Mouse (Mus musculus): ENCODE data around the gene Ufsp2. TPM values are rescaled to one million over a fixed set of nuclear protein-coding genes. Genes with fewer than 3 reads are reported as not detected.

The Ufsp2 gene
- total and polyA plus RNA-seq, 3 experiments: 45.0 to 58.9 TPM; not detected in 1

DNA sequence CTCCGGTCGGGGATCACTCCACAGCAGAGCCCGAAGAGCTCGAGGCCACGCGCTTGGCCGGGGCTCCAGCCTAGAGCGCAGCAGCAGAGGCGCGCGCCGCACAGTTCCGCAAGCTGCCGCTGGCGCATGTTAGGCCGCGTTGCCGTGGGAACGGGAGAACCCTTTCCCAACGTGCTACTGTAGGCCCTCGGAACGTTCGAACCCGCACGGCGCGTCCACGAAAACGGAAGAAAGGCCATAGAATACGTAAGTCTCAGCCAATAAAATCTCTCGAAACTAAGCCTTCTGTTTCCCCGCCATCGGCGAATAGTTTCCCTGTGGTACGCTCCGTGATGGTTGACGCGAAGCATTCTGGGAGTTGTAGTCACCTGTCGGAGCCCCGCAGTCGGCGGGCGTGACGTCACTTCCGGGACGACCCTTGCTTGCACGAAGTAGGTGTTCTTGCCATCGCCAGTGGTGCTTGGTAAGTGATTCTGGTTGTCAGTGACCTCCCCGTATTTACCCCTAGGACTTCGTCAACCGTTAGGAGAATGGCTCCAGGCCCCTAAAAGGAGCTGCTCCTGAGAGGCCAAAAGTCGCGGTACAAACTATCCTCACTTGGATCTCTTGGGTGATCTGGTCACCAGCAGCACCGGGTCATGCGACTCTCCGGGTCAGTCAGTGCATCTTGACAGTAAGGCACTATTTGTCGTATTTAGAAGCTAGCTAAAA lies at the start of gene Ufsp2, which contains the start of gene 1700029J07Rik (continued):
- peak; percentile 69 for TF ChIP-seq NRF1 (IDR thresholded peaks at IDR 0.05; ENCODE audit: insufficient read depth, low read depth, low read length, poor library complexity, severe bottlenecking)
- TF ChIP-seq BHLHE40 (IDR thresholded peaks at IDR 0.05; ENCODE audit: borderline replicate concordance, low read depth, low read length): no peak
- TF ChIP-seq ZC3H11A (IDR thresholded peaks at IDR 0.05; ENCODE audit: low read depth, low read length): no peak

DNA sequence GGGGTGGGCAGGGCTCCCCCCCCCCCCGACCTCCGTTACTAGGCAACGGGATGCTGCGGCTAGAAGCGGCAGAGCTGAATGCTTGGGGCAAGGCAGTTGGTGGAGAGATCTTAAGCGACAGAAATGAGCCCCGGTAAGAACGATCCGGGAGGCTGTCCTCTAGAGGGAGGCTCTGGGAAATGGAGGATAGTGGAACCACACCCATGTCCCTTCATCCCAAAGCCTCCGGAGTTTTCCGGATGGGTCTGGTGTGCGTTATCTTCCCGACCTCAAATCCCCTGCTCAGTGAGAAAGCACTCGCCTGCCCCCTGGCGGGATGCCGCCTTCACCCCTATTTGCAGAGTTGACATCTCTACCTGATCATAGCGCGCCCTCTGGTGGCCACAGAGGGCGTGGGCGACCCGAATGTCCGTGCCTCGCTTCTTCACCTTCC lies 40.7 kb upstream of the Ufsp2 start, which contains the start of gene Ccdc110:
Ccdc110 (plus strand) TSS at position 38 of the 433 bp plus-strand sequence.
- DNase-seq (ENCODE audit: low read depth, low spot score): peak; percentile 71
- H3K4me1 ChIP-seq (ENCODE audit: control insufficient read depth in 1 of 2, insufficient read depth in 2 of 2, low read length in 2 of 2): no peaks in the 10 kb centered on the region
- no peaks in the 10 kb centered on the region for H3K36me3 ChIP-seq (ENCODE audit: control insufficient read depth in 1 of 2, insufficient read depth in 2 of 2, low read length in 2 of 2)
- no peak within 1 kb of the TSS for H3K27ac ChIP-seq (ENCODE audit: control insufficient read depth, low read depth, low read length)
- TF ChIP-seq POLR2AphosphoS2 (IDR thresholded peaks at IDR 0.05; ENCODE audit: low read length): no peak
- no peak for TF ChIP-seq TAL1 (IDR thresholded peaks at IDR 0.05; ENCODE audit: low read length)
- TF ChIP-seq EP300 (IDR thresholded peaks at IDR 0.05; ENCODE audit: low read depth in 1 of 2, low read length in 2 of 2): no peak
- TF ChIP-seq MYC (IDR thresholded peaks at IDR 0.05; ENCODE audit: low read depth, low read length): no peak
- TF ChIP-seq JUND (IDR thresholded peaks at IDR 0.05; ENCODE audit: low read depth, low read length): no peak
- TF ChIP-seq ZMIZ1 (IDR thresholded peaks at IDR 0.05; ENCODE audit: low read depth, low read length): no peak
- TF ChIP-seq ZKSCAN1 (IDR thresholded peaks at IDR 0.05; ENCODE audit: low read depth, low read length): no peak
- TF ChIP-seq USF2 (IDR thresholded peaks at IDR 0.05; ENCODE audit: borderline replicate concordance in 1 of 2, insufficient read depth in 1 of 2, low read depth in 1 of 2, low read length in 2 of 2): no peak
- TF ChIP-seq BHLHE40 (IDR thresholded peaks at IDR 0.05; ENCODE audit: borderline replicate concordance, low read depth, low read length): no peak
- peak; percentile 88 to 100 (median 98) for TF ChIP-seq CTCF (IDR thresholded peaks at IDR 0.05 in 2 of 3, conservative IDR thresholded peaks at IDR 0.05 in 1 of 3; ENCODE audit: control insufficient read depth in 1 of 3, insufficient read depth in 1 of 3, low read depth in 2 of 3, low read length in 3 of 3, poor library complexity in 1 of 3, severe bottlenecking in 1 of 3)
- TF ChIP-seq NELFE (IDR thresholded peaks at IDR 0.05; ENCODE audit: low read depth, low read length): no peak
- TF ChIP-seq SMC3 (IDR thresholded peaks at IDR 0.05; ENCODE audit: low read depth, low read length): peak; percentile 90
- TF ChIP-seq ZNF384 (IDR thresholded peaks at IDR 0.05; ENCODE audit: low read depth, low read length): no peak
- TF ChIP-seq POLR2AphosphoS5 (IDR thresholded peaks at IDR 0.05; ENCODE audit: borderline replicate concordance, low read depth, low read length): no peak
- peak; percentile 84 for TF ChIP-seq RAD21 (IDR thresholded peaks at IDR 0.05; ENCODE audit: low read depth, low read length)
- no peak for TF ChIP-seq GATA1 (IDR thresholded peaks at IDR 0.05; ENCODE audit: low read depth, low read length)
- no peak for TF ChIP-seq ELF1 (IDR thresholded peaks at IDR 0.05; ENCODE audit: low read depth, low read length)
- TF ChIP-seq CHD2 (IDR thresholded peaks at IDR 0.05; ENCODE audit: low read length): no peak
- TF ChIP-seq MAZ (IDR thresholded peaks at IDR 0.05; ENCODE audit: low read depth, low read length): no peak
- TF ChIP-seq MAX (IDR thresholded peaks at IDR 0.05; ENCODE audit: low read length): no peak
- TF ChIP-seq ZC3H11A (IDR thresholded peaks at IDR 0.05; ENCODE audit: low read depth, low read length): peak; percentile 74
- no peak for TF ChIP-seq HCFC1 (IDR thresholded peaks at IDR 0.05; ENCODE audit: low read depth, low read length)
- H3K79me2 ChIP-seq (ENCODE audit: control insufficient read depth, insufficient read depth, low read length, poor library complexity): no peaks in the 10 kb centered on the region
- H3K27me3 ChIP-seq (ENCODE audit: control insufficient read depth in 1 of 2, insufficient read depth in 2 of 2, low read length in 2 of 2): peaks cover 0 to 2% of the 10 kb centered on the region in 2 experiments; a peak in 1 of 4 replicates
- H3K4me3 ChIP-seq (ENCODE audit: control insufficient read depth in 1 of 2, insufficient read depth in 1 of 2, low read depth in 2 of 2, low read length in 2 of 2): no peak within 1 kb of the TSS
- H3K9ac ChIP-seq (ENCODE audit: control insufficient read depth, low read depth, low read length, poor library complexity, severe bottlenecking): no peak within 1 kb of the TSS
- H3K9me3 ChIP-seq (replicated peaks; ENCODE audit: insufficient read depth, low read length): no peaks in the 10 kb centered on the region
